Mouse (Mus musculus) cortical plate, adult 2 months (tissue): ENCODE data around the gene Aff3.

Source experiments
- CTCF ChIP-seq: fragments of 200-500 bp; IDR thresholded peaks from 2 replicates; pipeline ENCODE4 v1.5.1; 2011; ENCODE audit warnings: mild to moderate bottlenecking, control low read depth, low read length; ENCODE audit not compliant: insufficient read depth; ENCODE audit errors: extremely low read depth
- POLR2A ChIP-seq: fragments of 200-500 bp; IDR thresholded peaks from 2 replicates; pipeline ENCODE4 v1.6.1; 2011; ENCODE audit warnings: mild to moderate bottlenecking, low read length, control low read depth; ENCODE audit not compliant: insufficient read depth; ENCODE audit errors: extremely low read depth

DNA sequence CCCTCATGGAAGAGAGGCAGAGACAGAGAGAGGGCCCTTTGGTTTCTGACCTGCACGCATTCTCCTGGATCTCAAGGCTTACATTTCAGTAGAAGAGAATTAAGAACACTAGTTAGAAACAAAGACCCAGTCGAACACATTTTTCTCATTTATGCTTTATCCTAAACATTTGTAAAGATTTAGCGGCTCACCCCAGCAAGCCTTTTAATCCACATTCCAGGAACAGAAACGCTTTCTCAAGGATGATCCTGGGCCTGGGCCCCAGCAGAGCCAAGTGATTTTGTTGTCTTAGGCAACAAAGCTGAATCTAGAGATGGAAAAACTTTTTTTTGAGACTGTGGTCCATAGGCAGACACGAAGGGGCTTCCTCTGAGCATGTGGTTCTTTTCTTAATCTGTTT, 23.5 kb upstream of the Aff3 start:
- no peak for TF ChIP-seq POLR2A
- no peak for TF ChIP-seq CTCF
